Mouse (Mus musculus) cerebellum, adult 2 months (tissue): ENCODE measurements around the gene Fkbp2. TPM values are rescaled to one million over a fixed set of nuclear protein-coding genes. Genes with fewer than 3 reads are reported as not detected.

Experiments
- DNase-seq, 2 experiments: peaks; one replicate each; pipeline ENCODE4 v3.0.0; 2021
- H3K27ac ChIP-seq: fragments of 200-500 bp; 2 replicates; pipeline ENCODE4 v1.5.1; 2012; ENCODE audit warnings: low read length, control low read depth, inconsistent platforms; ENCODE audit not compliant: insufficient read depth
- H3K27me3 ChIP-seq: fragments of 200-500 bp; 2 replicates; pipeline ENCODE4 v1.6.1; 2012; ENCODE audit warnings: inconsistent platforms, mild to moderate bottlenecking, low read length, moderate library complexity; ENCODE audit not compliant: control insufficient read depth, insufficient read depth
- H3K4me1 ChIP-seq: fragments of 200-500 bp; 2 replicates; pipeline ENCODE4 v1.6.1; 2011; ENCODE audit warnings: low read length; ENCODE audit not compliant: control insufficient read depth, insufficient read depth
- H3K4me3 ChIP-seq: fragments of 200-500 bp; replicated peaks from 2 replicates; pipeline ENCODE3; 2011; ENCODE audit warnings: mild to moderate bottlenecking, low read depth, low read length, control low read depth; ENCODE audit not compliant: insufficient read depth
- CTCF ChIP-seq: fragments of 200-500 bp; IDR thresholded peaks from 2 replicates; pipeline ENCODE4 v1.5.1; 2011; ENCODE audit warnings: low read depth, mild to moderate bottlenecking, control low read depth, low read length, moderate library complexity, borderline replicate concordance; ENCODE audit not compliant: insufficient read depth
- POLR2A ChIP-seq: fragments of 200-500 bp; IDR thresholded peaks from 2 replicates; pipeline ENCODE4 v1.6.1; 2011; ENCODE audit warnings: low read length, control low read depth, borderline replicate concordance; ENCODE audit not compliant: insufficient read depth
- WGBS: fragments of 180-500 bp; shearing (Covaris S2); methylation state at CpG from one replicate; pipeline ENCODE4 v1.1.7; 2018; 5-methylcytosine and 5-hydroxymethylcytosine counted together
- polyA plus RNA-seq: library from polyadenylated mRNA; depleted of rRNA; stranded (reverse); fragments of >200 nt; gene quantifications from 2 replicates; pipeline ENCODE4 v1.2.3, GENCODE M21; 2012

Fkbp2 gene
- polyA plus RNA-seq, 1 experiment = 257 TPM

DNA sequence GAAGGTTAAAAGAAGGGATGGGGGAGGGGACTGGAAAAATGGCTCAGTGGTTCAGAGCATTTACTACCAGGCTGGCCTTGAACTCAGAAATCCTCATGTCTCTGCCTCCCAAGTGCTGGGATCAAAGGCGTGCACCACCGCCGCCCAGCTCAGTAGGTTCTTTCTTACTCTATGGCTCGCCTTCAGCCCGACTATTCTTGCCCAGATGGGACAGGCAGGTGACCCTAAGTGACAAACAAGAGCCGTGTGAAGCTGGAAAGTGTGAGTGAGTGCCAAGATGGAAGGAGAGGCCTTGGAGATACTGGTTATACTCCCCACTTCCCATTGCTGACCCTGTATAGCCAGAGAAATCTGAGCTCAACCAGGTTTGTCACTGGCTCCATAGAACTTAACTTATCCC lies 36.6 kb downstream of the Fkbp2 start:
- H3K27me3 ChIP-seq = no peaks in the 10 kb centered on the region
- no peak overlapping the region for H3K27ac ChIP-seq
- H3K4me3 ChIP-seq = no peak overlapping the region
- DNase-seq = no peak
- WGBS = 91% methylated on average over 6 of the region's 6 CpGs
- TF ChIP-seq CTCF (no peak), POLR2A (no peak)
- H3K4me1 ChIP-seq = peaks cover 29% of the 10 kb centered on the region

DNA sequence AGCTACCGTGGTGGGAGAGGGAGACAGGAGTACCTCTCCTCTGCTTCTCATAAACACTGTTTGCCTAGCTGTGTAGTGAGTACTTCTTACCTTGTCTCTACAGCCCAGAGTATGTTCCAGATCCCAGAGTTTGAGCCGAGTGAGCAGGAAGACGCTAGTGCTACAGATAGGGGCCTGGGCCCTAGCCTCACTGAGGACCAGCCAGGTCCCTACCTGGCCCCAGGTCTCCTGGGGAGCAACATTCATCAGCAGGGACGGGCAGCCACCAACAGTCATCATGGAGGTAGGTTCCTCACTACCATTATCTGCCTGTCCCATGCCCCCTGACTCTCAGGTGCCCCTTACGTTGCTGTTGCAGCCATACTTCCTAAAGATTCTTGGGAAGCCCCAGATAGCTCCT lies 37.5 kb downstream of the Fkbp2 start:
- WGBS = 20% methylated on average over 5 of the region's 5 CpGs
- peak overlapping the region; percentile 67 for H3K27ac ChIP-seq
- no peak for TF ChIP-seq POLR2A
- TF ChIP-seq CTCF = no peak
- H3K4me1 ChIP-seq = peaks cover 29% of the 10 kb centered on the region
- peak overlapping the region; percentile 83 for H3K4me3 ChIP-seq
- DNase-seq = no peak
- no peaks in the 10 kb centered on the region for H3K27me3 ChIP-seq

DNA sequence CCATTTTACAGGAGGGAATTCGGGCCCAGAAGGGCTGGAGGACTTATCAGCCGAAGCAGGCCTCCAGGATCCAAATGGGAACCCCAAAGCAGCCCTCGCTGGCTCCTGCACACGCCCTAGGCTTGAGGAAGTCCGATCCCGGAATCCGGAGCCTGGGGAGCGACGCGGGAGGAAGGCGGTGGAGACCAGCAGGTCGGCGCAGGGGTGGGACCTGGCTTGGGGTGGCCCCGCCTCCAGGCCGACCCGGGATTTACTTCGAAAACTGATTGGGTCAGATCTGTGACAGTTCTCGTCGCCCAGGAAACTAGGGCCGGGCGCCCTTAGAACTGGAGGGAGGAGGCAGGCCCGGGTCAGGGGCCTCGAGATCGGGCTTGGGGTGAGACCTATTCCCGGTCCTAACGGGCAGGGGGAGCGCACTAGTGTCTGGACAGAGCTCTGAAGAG lies 38.0 kb downstream of the Fkbp2 start, which contains the start of gene Gpr137:
TSS of gene Gpr137 (minus strand) at position 232 of the 443 bp plus-strand sequence.
- Histone ChIP-seq H3K27me3 (no peaks in the 10 kb centered on the region), H3K4me1 (peaks cover 29% of the 10 kb centered on the region), H3K4me3 (peak within 1 kb of the TSS; percentile 83), H3K27ac (peak within 1 kb of the TSS; percentile 67)
- DNase-seq = peak; percentile 94 to 96
- no peak for TF ChIP-seq CTCF
- TF ChIP-seq POLR2A = peak; percentile 66
- WGBS = 1% methylated on average over 27 of the region's 27 CpGs

DNA sequence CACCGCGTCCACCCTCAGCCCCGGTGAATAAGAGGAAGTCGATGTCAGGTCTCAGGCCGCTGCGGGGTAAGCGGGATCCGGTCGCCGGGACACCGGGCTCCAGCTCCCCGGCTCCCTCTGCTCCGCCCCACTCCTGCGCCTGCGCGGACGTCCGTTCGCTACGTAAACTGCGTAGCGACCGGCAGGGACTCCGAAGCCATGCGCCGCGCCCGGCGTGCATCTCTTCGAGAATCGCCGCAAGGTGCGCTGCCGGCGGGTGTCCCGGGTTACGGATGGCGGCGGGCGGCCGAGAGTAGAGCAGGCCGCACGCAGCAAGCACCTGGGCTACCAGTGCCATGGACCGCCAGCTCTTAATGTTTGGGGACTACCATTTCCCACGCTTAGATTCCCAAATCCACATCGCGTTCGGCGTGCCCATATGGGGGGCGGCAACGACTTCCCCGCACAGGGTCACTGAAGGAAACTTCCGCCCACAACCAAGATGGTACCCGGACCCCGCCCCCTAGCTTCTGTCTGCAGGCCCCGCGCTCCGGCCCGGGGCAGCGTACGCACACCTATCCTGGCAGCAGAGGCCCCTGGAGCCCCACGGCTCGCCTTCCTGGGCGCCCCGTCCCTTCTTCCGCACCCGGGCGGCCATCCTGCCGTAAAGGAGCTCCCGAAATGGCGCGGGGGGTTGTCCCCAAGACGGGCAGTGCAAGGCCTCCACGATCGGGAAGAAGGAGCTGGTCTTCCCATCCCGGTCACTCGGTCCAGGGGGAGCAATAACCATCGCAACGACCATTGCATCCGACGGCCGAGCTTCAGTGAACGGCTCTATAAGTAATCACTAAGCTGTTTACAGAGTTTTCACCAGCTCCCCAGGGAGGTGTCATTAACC lies 38.7 kb downstream of the Fkbp2 start, which contains the start of gene Bad:
TSS of gene Bad (plus strand) at position 490 of the 877 bp plus-strand sequence.
- TF ChIP-seq CTCF = no peak
- peak; percentile 71; the same call in 1 of the 2 replicates for TF ChIP-seq POLR2A
- Histone ChIP-seq H3K4me1 (peaks cover 29% of the 10 kb centered on the region), H3K27ac (peak within 1 kb of the TSS; percentile 71), H3K4me3 (peak within 1 kb of the TSS; percentile 83), H3K27me3 (no peaks in the 10 kb centered on the region)
- under 1% methylated on average over 83 of the region's 83 CpGs for WGBS
- peak; percentile 90 to 97 for DNase-seq

DNA sequence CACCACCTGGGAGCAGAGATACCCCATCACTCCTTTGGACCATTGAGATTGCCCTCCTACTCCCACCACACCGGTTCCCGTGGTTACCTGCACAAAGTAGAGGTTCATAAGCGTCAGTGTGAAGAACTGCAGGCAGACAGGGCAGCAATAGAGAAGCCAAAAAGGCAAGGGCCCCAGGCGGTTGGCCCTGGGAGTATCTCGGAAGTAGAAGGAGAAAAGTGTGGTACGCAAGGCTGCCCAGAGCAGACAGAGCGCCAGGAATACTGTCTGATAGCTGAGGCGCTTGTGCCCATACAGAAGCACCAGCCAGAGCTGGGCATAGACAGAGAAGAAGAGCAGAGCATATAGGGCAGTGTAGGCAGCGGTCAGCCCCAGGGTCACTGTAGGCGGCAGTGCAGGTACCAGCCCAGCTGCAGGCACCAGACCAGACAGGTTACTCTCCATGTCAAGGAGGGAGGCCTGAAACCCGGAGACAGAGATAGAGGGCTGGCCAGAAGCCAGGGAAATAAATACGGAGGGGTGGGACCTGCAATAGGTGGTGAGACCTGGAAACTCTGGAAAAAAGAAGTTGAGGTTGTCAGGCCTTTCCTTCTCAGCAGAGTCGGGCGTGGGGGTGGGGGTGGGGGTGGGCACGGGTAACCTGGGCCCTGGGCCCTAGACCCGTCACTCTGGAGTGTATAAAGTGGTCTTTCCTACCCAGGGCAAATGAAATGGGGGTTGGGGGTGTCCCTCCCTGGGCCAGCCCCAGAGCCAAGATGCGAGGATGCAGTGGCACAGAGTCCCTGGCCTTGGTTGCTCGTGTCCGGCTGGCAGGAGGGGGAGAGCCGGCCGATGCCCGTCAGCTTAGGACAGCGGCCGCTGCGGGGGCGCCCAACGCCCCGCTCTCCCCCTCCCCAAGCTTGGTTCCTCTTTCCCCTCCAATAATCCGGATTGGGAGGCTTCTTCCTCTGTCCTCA lies 39.6 kb downstream of the Fkbp2 start:
- WGBS = 15% methylated on average over 29 of the region's 29 CpGs
- peak; percentile 45 to 52 for DNase-seq
- Histone ChIP-seq H3K4me3 (peak overlapping the region; percentile 83), H3K4me1 (peaks cover 29% of the 10 kb centered on the region), H3K27ac (peak overlapping the region; percentile 71), H3K27me3 (no peaks in the 10 kb centered on the region)
- TF ChIP-seq CTCF (no peak), POLR2A (no peak)

DNA sequence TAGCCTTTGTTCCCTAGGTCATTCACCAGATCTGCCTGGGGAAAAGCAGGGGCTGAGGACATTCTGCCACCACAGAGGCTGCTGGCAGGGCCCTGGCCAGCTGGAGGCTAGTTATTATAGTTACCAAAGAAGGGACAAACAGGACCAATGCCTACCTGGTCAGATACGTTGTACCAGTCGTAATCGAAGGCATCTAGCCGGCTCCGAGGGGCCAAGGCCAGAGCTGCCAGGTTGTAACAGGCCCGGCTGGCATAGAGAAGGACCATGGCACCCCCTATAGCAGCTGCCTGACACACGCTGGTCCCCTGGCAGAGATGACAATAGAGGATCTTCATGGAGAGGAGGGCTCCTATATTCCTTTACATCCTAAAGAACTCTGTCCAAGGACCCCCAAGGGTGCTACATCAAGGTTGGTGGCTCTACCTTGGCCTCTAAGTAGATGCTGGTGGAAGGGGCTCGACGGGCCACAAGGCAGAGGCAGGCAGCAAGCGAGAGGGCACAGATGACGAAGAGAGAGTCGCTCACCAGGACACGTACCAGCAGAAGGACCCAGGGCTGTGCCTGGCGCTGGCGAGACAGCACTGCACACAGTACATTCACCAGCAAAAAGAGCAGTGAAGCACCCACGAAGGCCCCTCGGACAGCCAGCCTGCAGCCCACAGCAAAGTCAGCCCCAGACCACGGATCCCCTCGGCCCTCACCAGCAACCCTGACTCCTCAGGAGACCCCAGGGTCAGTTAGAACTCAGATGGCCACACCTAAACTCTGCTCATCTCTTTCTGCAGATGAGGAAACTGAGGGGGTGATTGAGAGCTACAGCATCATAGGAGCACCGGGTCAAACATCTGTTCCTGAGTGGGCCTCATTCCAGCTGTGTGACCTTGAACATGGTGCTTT lies 40.9 kb downstream of the Fkbp2 start:
- no peaks in the 10 kb centered on the region for H3K27me3 ChIP-seq
- peak in 1 of 2 experiments; percentile 49 for DNase-seq
- WGBS = 50% methylated on average over 20 of the region's 20 CpGs
- peak overlapping the region; percentile 13; the same call in 1 of the 2 replicates for H3K27ac ChIP-seq
- peak overlapping the region; percentile 8 for H3K4me3 ChIP-seq
- peaks cover 32% of the 10 kb centered on the region for H3K4me1 ChIP-seq
- TF ChIP-seq CTCF (no peak), POLR2A (no peak)
